Mouse (Mus musculus) CH12.LX (cell line): Measurements from ENCODE around the gene Stoml2.

Experiments used
- CTCF ChIP-seq, 2 experiments: IDR thresholded peaks in 1 of 2; conservative IDR thresholded peaks in 1 of 2; 2 replicates each; pipeline ENCODE4 v1.5.1; 2011 to 2012; ENCODE audit warnings: low read depth in 2 of 2, low read length in 2 of 2, improper control_type of control experiment in 1 of 2, inconsistent platforms in 1 of 2, mild to moderate bottlenecking in 1 of 2, moderate library complexity in 1 of 2
- ELF1 ChIP-seq: IDR thresholded peaks from 2 replicates; pipeline ENCODE4 v1.6.1; 2014; ENCODE audit warnings: low read depth, mild to moderate bottlenecking, inconsistent platforms, low read length, improper control_type of control experiment
- HCFC1 ChIP-seq: IDR thresholded peaks from 2 replicates; pipeline ENCODE4 v1.6.1; 2012; ENCODE audit warnings: low read depth, mild to moderate bottlenecking, inconsistent platforms, low read length, improper control_type of control experiment
- MAFK ChIP-seq: IDR thresholded peaks from 2 replicates; pipeline ENCODE4 v1.6.1; 2011; ENCODE audit warnings: low read length, improper control_type of control experiment; ENCODE audit not compliant: insufficient replicate concordance

DNA sequence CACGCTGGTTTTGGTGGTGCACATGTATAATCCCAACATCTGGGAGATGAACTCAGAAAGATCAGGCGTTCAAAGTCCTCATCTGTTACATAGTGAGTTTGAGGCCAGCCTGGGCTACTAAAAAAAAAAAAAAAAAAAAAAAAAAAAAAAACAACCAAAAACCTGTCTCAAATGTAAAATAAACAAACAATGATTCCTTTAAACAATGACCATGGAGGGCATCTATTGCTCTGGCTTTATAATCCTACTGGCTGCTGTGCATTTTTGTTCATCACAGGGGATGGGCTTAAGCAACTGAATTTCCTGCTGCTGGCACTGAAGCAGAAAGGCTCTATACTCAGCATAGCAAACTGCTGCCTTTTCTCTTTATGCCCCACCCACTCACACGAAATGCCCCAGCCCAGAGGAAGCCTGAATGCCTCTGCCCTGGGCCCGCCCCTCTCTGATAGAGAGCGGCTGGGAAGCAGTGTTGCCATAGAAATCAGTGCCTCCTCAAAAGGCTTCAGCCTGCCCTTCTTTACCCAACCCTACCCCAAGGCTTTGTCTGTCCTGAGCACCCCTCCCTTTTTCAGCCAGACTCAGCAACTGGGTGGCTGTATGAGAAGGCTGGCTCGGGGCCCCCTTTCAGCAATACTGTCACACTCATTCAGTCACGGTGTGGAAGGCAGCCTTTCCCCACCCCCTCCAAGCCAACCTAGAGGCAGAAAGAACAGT, 12.3 kb upstream of the Stoml2 start:
- TF ChIP-seq CTCF (conservative IDR thresholded peaks at IDR 0.05 in 1 of 2, IDR thresholded peaks at IDR 0.05 in 1 of 2; ENCODE audit: low read depth in 2 of 2, low read length in 2 of 2) = no peak
- no peak for TF ChIP-seq HCFC1
- TF ChIP-seq ELF1 = peak; percentile 47; the same call in 1 of the 2 replicates
- TF ChIP-seq MAFK = no peak
